Mouse (Mus musculus) activated CD4-positive, CD25-positive, alpha-beta regulatory T cell, adult 4 months (primary cell): Measurements from ENCODE around the gene Ddn. TPM values are rescaled to one million over a fixed set of nuclear protein-coding genes. Genes with fewer than 3 reads are reported as not detected.

Experiments used
- ATAC-seq: one replicate; pipeline ENCODE4 v1.8.0; 2017
- polyA plus RNA-seq, 2 experiments: library from polyadenylated mRNA; unstranded; fragments of 100-300 nt; shearing (Covaris generic); gene quantifications; one replicate each; pipeline ENCODE4 v1.2.1; 2017

Gene Ddn
- polyA plus RNA-seq, 2 experiments from 2014 or later, result not detected

GRCm38 (mm10) chr15:98796803-98797595 is 12.3 kb downstream of the Ddn start:
- ATAC-seq, result no peak

- no peak for ATAC-seq
These were observed 16.1 kb downstream of the Ddn start for GRCm38 (mm10) chr15:98793141-98793698.

- ATAC-seq, result no peak
These were observed 16.9 kb downstream of the Ddn start for GRCm38 (mm10) chr15:98792233-98793020.

GRCm38 (mm10) chr15:98791771-98792170 is 17.5 kb downstream of the Ddn start:
- no peak for ATAC-seq

GRCm38 (mm10) chr15:98791221-98791620 is 18.1 kb downstream of the Ddn start:
- ATAC-seq, result no peak

GRCm38 (mm10) chr15:98790761-98791160 is 18.5 kb downstream of the Ddn start:
- no peak for ATAC-seq

- ATAC-seq, result no peak
These were observed 19.4 kb downstream of the Ddn start, which contains the start of gene Wnt1 for GRCm38 (mm10) chr15:98789661-98790535. Gene Wnt1, plus strand, starts transcription at chr15:98789857.

GRCm38 (mm10) chr15:98788972-98789660 is 20.2 kb downstream of the Ddn start:
- no peak for ATAC-seq

- no peak for ATAC-seq
These were observed 21.4 kb downstream of the Ddn start for GRCm38 (mm10) chr15:98787930-98788329.

GRCm38 (mm10) chr15:98785744-98786143 is 23.5 kb downstream of the Ddn start:
- no peak for ATAC-seq

- no peak for ATAC-seq
These were observed 28.1 kb downstream of the Ddn start for GRCm38 (mm10) chr15:98781166-98781565.

- no peak for ATAC-seq
These were observed 28.7 kb downstream of the Ddn start for GRCm38 (mm10) chr15:98780573-98780972.

- ATAC-seq, result no peak
These were observed 29.2 kb downstream of the Ddn start for GRCm38 (mm10) chr15:98780075-98780474.

GRCm38 (mm10) chr15:98778806-98779205 is 30.5 kb downstream of the Ddn start:
- ATAC-seq, result no peak

- ATAC-seq, result no peak
These were observed 31.0 kb downstream of the Ddn start for GRCm38 (mm10) chr15:98778191-98778770.

- no peak for ATAC-seq
These were observed 31.5 kb downstream of the Ddn start, which contains the start of gene Wnt10b for GRCm38 (mm10) chr15:98777762-98778161. Gene Wnt10b, minus strand, starts transcription at chr15:98778150.

- ATAC-seq, result no peak
These were observed 32.2 kb downstream of the Ddn start for GRCm38 (mm10) chr15:98777005-98777616.

GRCm38 (mm10) chr15:98776280-98777004 is 32.8 kb downstream of the Ddn start:
- ATAC-seq, result peak; percentile 47

- no peak for ATAC-seq
These were observed 33.8 kb downstream of the Ddn start for GRCm38 (mm10) chr15:98775533-98775932.

- no peak for ATAC-seq
These were observed 35.2 kb downstream of the Ddn start for GRCm38 (mm10) chr15:98774096-98774495.
